Comparison of ENCODE assay signal across 9 mouse cellular contexts in genomic region chr10:75396966-75397365, GRCm38 (mm10). TPM values are rescaled to one million over a fixed set of nuclear protein-coding genes. Genes with fewer than 3 reads are reported as not detected.
DNase-seq lines count a peak whose midpoint lies in the region; ATAC-seq lines count a peak whose summit lies in the region.
"Had no signal": no experiment of that assay in that cellular context is flagged by ENCODE, and none has a peak within 500 bp of the region (broad histone marks: within the 10 kb centered on the region; RNA-seq: fewer than 3 reads in every experiment).

No protein-coding gene starts in this region.

- no peak overlapping the region for H3K4me3 ChIP-seq in hindbrain, embryonic 15.5 days
- no peak overlapping the region for H3K4me3 ChIP-seq in hindbrain, embryonic 12.5 days
- H3K4me3 ChIP-seq: limb, embryonic 15.5 days had no signal

- H3K36me3 ChIP-seq in hindbrain, embryonic 15.5 days = no peaks in the 10 kb centered on the region
- no peaks in the 10 kb centered on the region for H3K36me3 ChIP-seq in hindbrain, embryonic 12.5 days
- H3K36me3 ChIP-seq: limb, embryonic 15.5 days had no signal

- H3K4me1 ChIP-seq in hindbrain, embryonic 15.5 days (replicated peaks) = peaks cover 4% of the 10 kb centered on the region; the same call in 1 of the 2 replicates
- H3K4me1 ChIP-seq in hindbrain, embryonic 12.5 days = no peaks in the 10 kb centered on the region
- H3K4me1 ChIP-seq: limb, embryonic 15.5 days had no signal

- WGBS in hindbrain, embryonic 15.5 days = 37% methylated on average over 14 of the region's 14 CpGs
- 50% methylated on average over 14 of the region's 14 CpGs for WGBS in hindbrain, embryonic 12.5 days

- ATAC-seq in hindbrain, embryonic 15.5 days (ENCODE audit: low FRiP score, low read depth) = 0 out of 2 replicates have a peak, but pooled peaks have one; percentile 23
- no peak for ATAC-seq in hindbrain, embryonic 12.5 days (ENCODE audit: low FRiP score)

- 0 out of 2 replicates have a peak overlapping the region, but pooled peaks have one; percentile 2 for H3K4me2 ChIP-seq in hindbrain, embryonic 15.5 days
- no peak overlapping the region for H3K4me2 ChIP-seq in hindbrain, embryonic 12.5 days (replicated peaks)
- H3K4me2 ChIP-seq: limb, embryonic 15.5 days had no signal

- H3K27ac ChIP-seq in hindbrain, embryonic 15.5 days (replicated peaks) = no peak overlapping the region
- no peak overlapping the region for H3K27ac ChIP-seq in hindbrain, embryonic 12.5 days
- H3K27ac ChIP-seq: limb, embryonic 15.5 days had no signal

- DNase-seq in MEL-GATA-1-ER (ENCODE audit: extremely low read depth, low read depth) = peak; percentile 71
- DNase-seq in embryo, embryonic 11 days = peak; percentile 41
- DNase-seq in heart, postnatal 4 days = peak; percentile 51
- DNase-seq in lung, postnatal 25 days (ENCODE audit: low spot score) = peak; percentile 43
- DNase-seq in layer of hippocampus, adult 11-12 months (ENCODE audit: low spot score) = no peak
- no peak for DNase-seq in layer of hippocampus, adult 9-10 months (ENCODE audit: low spot score)

- no peak overlapping the region for H3K9ac ChIP-seq in hindbrain, embryonic 15.5 days
- H3K9ac ChIP-seq in hindbrain, embryonic 12.5 days = no peak overlapping the region
- H3K9ac ChIP-seq: limb, embryonic 15.5 days had no signal

- H3K9me3 ChIP-seq in hindbrain, embryonic 15.5 days = no peaks in the 10 kb centered on the region
- no peaks in the 10 kb centered on the region for H3K9me3 ChIP-seq in hindbrain, embryonic 12.5 days (replicated peaks)
- H3K9me3 ChIP-seq: limb, embryonic 15.5 days had no signal

- no peaks in the 10 kb centered on the region for H3K27me3 ChIP-seq in hindbrain, embryonic 15.5 days
- no peaks in the 10 kb centered on the region for H3K27me3 ChIP-seq in hindbrain, embryonic 12.5 days
- H3K27me3 ChIP-seq: limb, embryonic 15.5 days had no signal

RNA-seq across cellular contexts. Expression of gene Upb1, which starts 3.9 kb away (rescaled TPM):
- polyA plus RNA-seq in hindbrain, embryonic 15.5 days (2015; fragmentation: Nextera tagmentation; extraction: Ambion mirVana) = 0.47 and 0.49 TPM in 2 replicates
- polyA plus RNA-seq in hindbrain, embryonic 12.5 days (2016; fragmentation: Nextera tagmentation; extraction: Ambion mirVana) = 0.16 TPM in 1 of 2 replicates, not detected in the other
- total RNA-seq in heart, postnatal 4 days (2021) = under 1 TPM; 0.54 to 0.60 TPM

Comparison
In these comparisons a context has a peak if more than half of its experiments do, and no peak if none do; other contexts are left out.
1. DNase-seq: peak in MEL-GATA-1-ER (single experiment), embryo, embryonic 11 days (single experiment), heart, postnatal 4 days (single experiment) and lung, postnatal 25 days (single experiment); none in layer of hippocampus, adult 11-12 months (single experiment) and layer of hippocampus, adult 9-10 months (single experiment).